Mouse (Mus musculus): Measurements from ENCODE around the gene Vmn1r17.
"Not testable (repeated sequence)": the region's sequence is repeated elsewhere in the genome, so short reads cannot be mapped to it uniquely, and the experiment has no call there.

- TF ChIP-seq CTCF (conservative IDR thresholded peaks at IDR 0.05; ENCODE audit: low read length); POU5F1 (IDR thresholded peaks at IDR 0.05; ENCODE audit: borderline replicate concordance, low read length): not testable (repeated sequence)
Measured at GRCm38 (mm10) chr6:57365866-57366265, 2.3 kb upstream of the Vmn1r17 start.

Measured in E14TG2a.4 (cell line).